Mouse (Mus musculus) neural tube, embryonic 11.5 days (tissue): ENCODE results near the gene Il9r. TPM values are rescaled to one million over a fixed set of nuclear protein-coding genes. Genes with fewer than 3 reads are reported as not detected.
A peak's percentile ranks its signal among the peaks of the same experiment; 100 is the strongest.

Experiments
- ATAC-seq: fragments of 200-750 bp; cut with Nextera tagmentation; 2 replicates; pipeline ENCODE4 v1.8.0; 2017; ENCODE audit warnings: moderate number of reproducible peaks, mild to moderate bottlenecking, moderate TSS enrichment, moderate library complexity; ENCODE audit not compliant: insufficient read depth, low FRiP score, low TSS enrichment
- DNase-seq: peaks from one replicate; pipeline ENCODE4 v3.0.0-alpha.2; 2015; ENCODE audit warnings: low spot score
- H3K27ac ChIP-seq: fragments of 300-500 bp; sonication (generic); 2 replicates; pipeline ENCODE4 v1.5.1; 2014; ENCODE audit warnings: low read depth, mild to moderate bottlenecking, low read length
- H3K27me3 ChIP-seq: fragments of 300-500 bp; sonication (generic); 2 replicates; pipeline ENCODE4 v1.6.1; 2014; ENCODE audit warnings: mild to moderate bottlenecking, low read length, mixed read lengths; ENCODE audit not compliant: control insufficient read depth, insufficient read depth
- H3K36me3 ChIP-seq: fragments of 300-500 bp; sonication (generic); 2 replicates; pipeline ENCODE4 v1.6.1; 2014; ENCODE audit warnings: mild to moderate bottlenecking, low read length, moderate library complexity, mixed read lengths; ENCODE audit not compliant: control insufficient read depth, insufficient read depth
- H3K4me1 ChIP-seq: fragments of 300-500 bp; sonication (generic); 2 replicates; pipeline ENCODE4 v1.6.1; 2014; ENCODE audit warnings: low read length, mixed read lengths; ENCODE audit not compliant: control insufficient read depth, insufficient read depth
- H3K4me2 ChIP-seq: fragments of 300-500 bp; sonication (generic); 2 replicates; pipeline ENCODE4 v1.6.1; 2014; ENCODE audit warnings: low read depth, mild to moderate bottlenecking, moderate library complexity
- H3K4me3 ChIP-seq: fragments of 300-500 bp; sonication (generic); 2 replicates; pipeline ENCODE4 v1.5.1; 2014; ENCODE audit warnings: low read depth, low read length
- H3K9ac ChIP-seq: fragments of 300-500 bp; sonication (generic); 2 replicates; pipeline ENCODE4 v1.6.1; 2014; ENCODE audit warnings: mild to moderate bottlenecking, low read length
- H3K9me3 ChIP-seq: fragments of 300-500 bp; sonication (generic); 2 replicates; pipeline ENCODE4 v1.6.1; 2016; ENCODE audit warnings: low read length; ENCODE audit not compliant: control insufficient read depth
- WGBS: fragments of 180-500 bp; shearing (Covaris S2); extraction: QIAGEN DNeasy Blood & Tissue Kit; methylation state at CpG from one replicate; pipeline ENCODE4 v1.1.7; 2014; 5-methylcytosine and 5-hydroxymethylcytosine counted together
- polyA plus RNA-seq: library from polyadenylated mRNA; unstranded; fragments of >200 nt; fragmentation: Nextera tagmentation; extraction: Ambion mirVana; gene quantifications from 2 replicates; pipeline ENCODE4 v1.2.1, GENCODE M21; 2014

Gene Il9r
- polyA plus RNA-seq, 1 experiment from 2014 or later, result 0.07 TPM

- ATAC-seq, result no peak
- 73% methylated on average over 11 of the region's 11 CpGs for WGBS
- H3K4me2 ChIP-seq, result no peak overlapping the region
These were observed 50.5 kb downstream of the Il9r start for GRCm38 (mm10) chr11:32149605-32150004.

GRCm38 (mm10) chr11:32142771-32143170 is 57.3 kb downstream of the Il9r start:
- DNase-seq (no peak), ATAC-seq (no peak)
- H3K36me3 ChIP-seq, result no peaks in the 10 kb centered on the region
- no peaks in the 10 kb centered on the region for H3K9me3 ChIP-seq
- no peaks in the 10 kb centered on the region for H3K27me3 ChIP-seq
- 82% methylated on average over 5 of the region's 5 CpGs for WGBS
- H3K4me1 ChIP-seq, result peaks cover 5% of the 10 kb centered on the region
- H3K4me3 ChIP-seq, result no peak overlapping the region
- H3K27ac ChIP-seq, result no peak overlapping the region
- H3K9ac ChIP-seq, result no peak overlapping the region
- no peak overlapping the region for H3K4me2 ChIP-seq

More at GRCm38 (mm10) chr11:32149605-32150004, 50.5 kb downstream of the Il9r start:
- no peak for DNase-seq
- no peaks in the 10 kb centered on the region for H3K27me3 ChIP-seq
- H3K4me3 ChIP-seq, result no peak overlapping the region
- H3K4me1 ChIP-seq, result no peaks in the 10 kb centered on the region
- no peak overlapping the region for H3K9ac ChIP-seq
- H3K36me3 ChIP-seq, result no peaks in the 10 kb centered on the region
- H3K9me3 ChIP-seq, result no peaks in the 10 kb centered on the region
- H3K27ac ChIP-seq, result no peak overlapping the region

- Histone ChIP-seq H3K9me3 (no peaks in the 10 kb centered on the region), H3K4me1 (peaks cover 5% of the 10 kb centered on the region), H3K27me3 (no peaks in the 10 kb centered on the region), H3K27ac (no peak overlapping the region), H3K4me3 (no peak overlapping the region), H3K36me3 (no peaks in the 10 kb centered on the region), H3K9ac (no peak overlapping the region), H3K4me2 (no peak overlapping the region)
- DNase-seq, result peak; percentile 54
- WGBS, result 42% methylated on average over 15 of the region's 15 CpGs
- ATAC-seq, result no peak
These were observed 58.2 kb downstream of the Il9r start for GRCm38 (mm10) chr11:32141627-32142586.

- Histone ChIP-seq H3K27me3 (no peaks in the 10 kb centered on the region), H3K9ac (no peak overlapping the region), H3K4me3 (no peak overlapping the region), H3K36me3 (no peaks in the 10 kb centered on the region), H3K4me2 (no peak overlapping the region), H3K9me3 (no peaks in the 10 kb centered on the region), H3K27ac (no peak overlapping the region), H3K4me1 (peaks cover 5% of the 10 kb centered on the region)
- ATAC-seq (no peak), DNase-seq (peak; percentile 75)
- 16% methylated on average over 2 of the region's 2 CpGs for WGBS
These were observed 59.0 kb downstream of the Il9r start for GRCm38 (mm10) chr11:32141034-32141433.

GRCm38 (mm10) chr11:32139528-32139961 is 60.5 kb downstream of the Il9r start:
- Histone ChIP-seq H3K27ac (no peak overlapping the region), H3K4me3 (no peak overlapping the region), H3K9me3 (no peaks in the 10 kb centered on the region), H3K9ac (no peak overlapping the region), H3K4me2 (no peak overlapping the region), H3K27me3 (no peaks in the 10 kb centered on the region), H3K36me3 (no peaks in the 10 kb centered on the region), H3K4me1 (peaks cover 5% of the 10 kb centered on the region)
- no peak for ATAC-seq
- DNase-seq, result no peak
- WGBS, result 72% methylated on average over 6 of the region's 6 CpGs

GRCm38 (mm10) chr11:32138614-32138964 is 61.5 kb downstream of the Il9r start:
- H3K4me1 ChIP-seq, result peaks cover 5% of the 10 kb centered on the region
- no peaks in the 10 kb centered on the region for H3K27me3 ChIP-seq
- no peak overlapping the region for H3K4me2 ChIP-seq
- WGBS, result 40% methylated on average over 9 of the region's 9 CpGs
- no peak overlapping the region for H3K4me3 ChIP-seq
- peak overlapping the region; percentile 44 for H3K27ac ChIP-seq
- no peaks in the 10 kb centered on the region for H3K36me3 ChIP-seq
- H3K9me3 ChIP-seq, result no peaks in the 10 kb centered on the region
- H3K9ac ChIP-seq, result no peak overlapping the region
- peak; percentile 52 for DNase-seq
- ATAC-seq, result peak; percentile 45

- ATAC-seq (peak; percentile 58; the same call in 1 of the 2 replicates), DNase-seq (no peak)
- Histone ChIP-seq H3K4me1 (peaks cover 5% of the 10 kb centered on the region), H3K4me3 (no peak overlapping the region), H3K27ac (peak overlapping the region; percentile 44), H3K9me3 (no peaks in the 10 kb centered on the region), H3K36me3 (no peaks in the 10 kb centered on the region), H3K9ac (no peak overlapping the region), H3K4me2 (no peak overlapping the region), H3K27me3 (no peaks in the 10 kb centered on the region)
- 40% methylated on average over 15 of the region's 15 CpGs for WGBS
These were observed 62.1 kb downstream of the Il9r start for GRCm38 (mm10) chr11:32137719-32138613.
